Mouse (Mus musculus): Measurements from ENCODE around the gene Mycbp.

DNA sequence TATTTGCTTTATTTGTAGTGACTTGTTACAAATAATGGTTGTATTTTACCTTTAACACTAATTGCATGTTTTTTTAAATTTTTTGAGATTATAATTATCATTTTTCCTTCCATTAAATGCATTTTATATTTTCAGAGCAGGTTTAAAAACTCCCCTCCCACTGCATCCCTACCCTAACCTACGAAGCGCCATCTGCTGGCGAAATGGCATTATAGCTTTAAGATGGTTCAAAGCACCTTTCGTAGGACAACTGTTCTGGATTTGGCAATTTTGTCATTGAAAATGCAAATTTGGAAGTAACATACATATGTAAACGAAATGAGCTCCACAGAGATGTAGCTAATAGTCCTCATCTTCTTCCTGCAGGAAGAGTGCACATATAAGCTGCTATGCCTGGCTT lies 5.9 kb upstream of the Mycbp start:
- no peak for TF ChIP-seq POLR2A (IDR thresholded peaks at IDR 0.05; ENCODE audit: borderline replicate concordance, insufficient read depth, low read length)
- peak; percentile 69; the same call in 1 of the 2 replicates for TF ChIP-seq CTCF (IDR thresholded peaks at IDR 0.05; ENCODE audit: borderline replicate concordance, insufficient read depth, low read depth, low read length)

Measured in cerebellum, adult 2 months (tissue).